Mouse (Mus musculus): ENCODE results near the gene Matn4.

DNA sequence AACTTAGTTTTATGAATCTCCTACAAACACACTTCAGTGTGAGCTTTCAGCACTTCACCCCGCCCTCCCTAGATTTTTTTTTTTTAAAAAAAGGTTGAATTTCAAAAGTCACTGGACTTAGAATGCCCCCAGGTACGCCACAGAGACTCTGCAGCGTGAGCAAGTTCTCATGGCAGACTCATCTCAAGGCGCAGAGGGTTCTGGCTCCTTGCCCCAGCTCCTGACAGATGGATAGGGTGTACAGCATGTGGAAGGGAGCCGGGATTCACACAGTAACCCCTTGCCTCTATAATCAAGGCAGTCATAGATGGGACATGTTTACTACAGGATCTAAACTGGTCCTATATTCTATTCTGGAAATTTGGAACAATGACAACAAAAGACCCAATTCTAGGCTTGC is 20.4 kb upstream of the Matn4 start:
- TF ChIP-seq CTCF (IDR thresholded peaks at IDR 0.05; ENCODE audit: low read depth) = no peak
- no peak for TF ChIP-seq EP300 (optimal IDR thresholded peaks at IDR 0.05)

All from stomach, postnatal 0 days (tissue).